Mouse (Mus musculus): ENCODE measurements around the gene Bcor. TPM values are rescaled to one million over a fixed set of nuclear protein-coding genes. Genes with fewer than 3 reads are reported as not detected.

The Bcor gene
- polyA plus RNA-seq, 1 experiment from 2014 or later: 17.5 TPM

GRCm38 (mm10) chrX:12164591-12165529 lies 4.7 kb upstream of the Bcor start:
- H3K27ac ChIP-seq (ENCODE audit: low read depth, low read length): no peak overlapping the region
- no peaks in the 10 kb centered on the region; the same call in 1 of the 2 replicates for H3K27me3 ChIP-seq (replicated peaks; ENCODE audit: control insufficient read depth, insufficient read depth, low read length)
- H3K4me3 ChIP-seq (ENCODE audit: low read depth, low read length): no peak overlapping the region
- WGBS: 53% methylated on average over 11 of the region's 11 CpGs
- ATAC-seq (no peak), DNase-seq (ENCODE audit: low spot score) (no peak)
- H3K4me2 ChIP-seq (ENCODE audit: low read length): no peak overlapping the region
- H3K4me1 ChIP-seq (ENCODE audit: control insufficient read depth, insufficient read depth, low read length): no peaks in the 10 kb centered on the region
- H3K36me3 ChIP-seq (ENCODE audit: control insufficient read depth, insufficient read depth, low read length): no peaks in the 10 kb centered on the region
- no peaks in the 10 kb centered on the region for H3K9me3 ChIP-seq (replicated peaks; ENCODE audit: control insufficient read depth, low read length)
- no peak overlapping the region for H3K9ac ChIP-seq (ENCODE audit: low read length)

GRCm38 (mm10) chrX:12159534-12159881 lies 647 bp downstream of the Bcor start:
- 9% methylated on average over 17 of the region's 19 CpGs for WGBS
- 0 out of 2 replicates have a peak overlapping the region, but pooled peaks have one; percentile 27 for H3K27ac ChIP-seq (ENCODE audit: low read depth, low read length)
- peak; percentile 40 for ATAC-seq
- H3K4me3 ChIP-seq (ENCODE audit: low read depth, low read length): peak overlapping the region; percentile 37
- H3K27me3 ChIP-seq (replicated peaks; ENCODE audit: control insufficient read depth, insufficient read depth, low read length): peaks cover under 1% of the 10 kb centered on the region; the same call in 1 of the 2 replicates
- no peaks in the 10 kb centered on the region for H3K36me3 ChIP-seq (ENCODE audit: control insufficient read depth, insufficient read depth, low read length)
- peak overlapping the region; percentile 59 for H3K4me2 ChIP-seq (ENCODE audit: low read length)
- H3K9ac ChIP-seq (ENCODE audit: low read length): peak overlapping the region; percentile 61
- peaks cover 7% of the 10 kb centered on the region for H3K4me1 ChIP-seq (ENCODE audit: control insufficient read depth, insufficient read depth, low read length)
- no peaks in the 10 kb centered on the region for H3K9me3 ChIP-seq (replicated peaks; ENCODE audit: control insufficient read depth, low read length)
- DNase-seq (ENCODE audit: low spot score): peak; percentile 47

GRCm38 (mm10) chrX:12158821-12159533 lies 1.2 kb downstream of the Bcor start:
- peak overlapping the region; percentile 37 for H3K4me3 ChIP-seq (ENCODE audit: low read depth, low read length)
- H3K27me3 ChIP-seq (replicated peaks; ENCODE audit: control insufficient read depth, insufficient read depth, low read length): peaks cover 6% of the 10 kb centered on the region; the same call in 1 of the 2 replicates
- DNase-seq (ENCODE audit: low spot score): peak; percentile 22
- H3K4me2 ChIP-seq (ENCODE audit: low read length): peak overlapping the region; percentile 59
- peak overlapping the region; percentile 61 for H3K9ac ChIP-seq (ENCODE audit: low read length)
- H3K36me3 ChIP-seq (ENCODE audit: control insufficient read depth, insufficient read depth, low read length): no peaks in the 10 kb centered on the region
- H3K4me1 ChIP-seq (ENCODE audit: control insufficient read depth, insufficient read depth, low read length): peaks cover 7% of the 10 kb centered on the region
- 11% methylated on average over 31 of the region's 31 CpGs for WGBS
- peak overlapping the region; percentile 52; the same call in 1 of the 2 replicates for H3K27ac ChIP-seq (ENCODE audit: low read depth, low read length)
- no peak; the same call in 1 of the 2 replicates for ATAC-seq
- no peaks in the 10 kb centered on the region for H3K9me3 ChIP-seq (replicated peaks; ENCODE audit: control insufficient read depth, low read length)

GRCm38 (mm10) chrX:12158244-12158820 lies 1.8 kb downstream of the Bcor start:
- DNase-seq (ENCODE audit: low spot score) (peak; percentile 72), ATAC-seq (peak; percentile 60)
- peak overlapping the region; percentile 25 for H3K4me3 ChIP-seq (ENCODE audit: low read depth, low read length)
- peaks cover 10% of the 10 kb centered on the region; the same call in 1 of the 2 replicates for H3K27me3 ChIP-seq (replicated peaks; ENCODE audit: control insufficient read depth, insufficient read depth, low read length)
- no peaks in the 10 kb centered on the region for H3K36me3 ChIP-seq (ENCODE audit: control insufficient read depth, insufficient read depth, low read length)
- peak overlapping the region; percentile 40 for H3K9ac ChIP-seq (ENCODE audit: low read length)
- H3K27ac ChIP-seq (ENCODE audit: low read depth, low read length): peak overlapping the region; percentile 52; the same call in 1 of the 2 replicates
- H3K9me3 ChIP-seq (replicated peaks; ENCODE audit: control insufficient read depth, low read length): no peaks in the 10 kb centered on the region
- peak overlapping the region; percentile 59 for H3K4me2 ChIP-seq (ENCODE audit: low read length)
- 15% methylated on average over 42 of the region's 44 CpGs for WGBS
- peaks cover 7% of the 10 kb centered on the region for H3K4me1 ChIP-seq (ENCODE audit: control insufficient read depth, insufficient read depth, low read length)

- Histone ChIP-seq H3K4me1 (ENCODE audit: control insufficient read depth, insufficient read depth, low read length) (peaks cover 7% of the 10 kb centered on the region), H3K36me3 (ENCODE audit: control insufficient read depth, insufficient read depth, low read length) (no peaks in the 10 kb centered on the region), H3K4me2 (ENCODE audit: low read length) (peak overlapping the region; percentile 59; the same call in 1 of the 2 replicates), H3K27ac (ENCODE audit: low read depth, low read length) (0 out of 2 replicates have a peak overlapping the region, but pooled peaks have one; percentile 14), H3K9ac (ENCODE audit: low read length) (0 out of 2 replicates have a peak overlapping the region, but pooled peaks have one; percentile 13), H3K27me3 (replicated peaks; ENCODE audit: control insufficient read depth, insufficient read depth, low read length) (peaks cover 11% of the 10 kb centered on the region; the same call in 1 of the 2 replicates), H3K4me3 (ENCODE audit: low read depth, low read length) (no peak overlapping the region), H3K9me3 (replicated peaks; ENCODE audit: control insufficient read depth, low read length) (no peaks in the 10 kb centered on the region)
- DNase-seq (ENCODE audit: low spot score) (peak; percentile 27), ATAC-seq (no peak)
- 12% methylated on average over 25 of the region's 25 CpGs for WGBS
These were observed 2.7 kb downstream of the Bcor start for GRCm38 (mm10) chrX:12157331-12157930.

- Histone ChIP-seq H3K4me2 (ENCODE audit: low read length) (peak overlapping the region; percentile 48), H3K27me3 (replicated peaks; ENCODE audit: control insufficient read depth, insufficient read depth, low read length) (peaks cover 11% of the 10 kb centered on the region; the same call in 1 of the 2 replicates), H3K9me3 (replicated peaks; ENCODE audit: control insufficient read depth, low read length) (no peaks in the 10 kb centered on the region), H3K4me1 (ENCODE audit: control insufficient read depth, insufficient read depth, low read length) (peaks cover 7% of the 10 kb centered on the region), H3K36me3 (ENCODE audit: control insufficient read depth, insufficient read depth, low read length) (no peaks in the 10 kb centered on the region), H3K4me3 (ENCODE audit: low read depth, low read length) (peak overlapping the region; percentile 18), H3K9ac (ENCODE audit: low read length) (peak overlapping the region; percentile 21; the same call in 1 of the 2 replicates), H3K27ac (ENCODE audit: low read depth, low read length) (no peak overlapping the region)
- DNase-seq (ENCODE audit: low spot score) (peak; percentile 59), ATAC-seq (no peak)
- WGBS: 13% methylated on average over 28 of the region's 30 CpGs
These were observed 4.3 kb downstream of the Bcor start for GRCm38 (mm10) chrX:12155842-12156291.

GRCm38 (mm10) chrX:12155068-12155840 lies 4.9 kb downstream of the Bcor start:
- 19% methylated on average over 28 of the region's 30 CpGs for whole genome bisulfite sequencing

More at GRCm38 (mm10) chrX:12155068-12155840, 4.9 kb downstream of the Bcor start:
- Histone ChIP-seq H3K4me3 (ENCODE audit: low read depth, low read length) (peak overlapping the region; percentile 18), H3K27me3 (replicated peaks; ENCODE audit: control insufficient read depth, insufficient read depth, low read length) (peaks cover 11% of the 10 kb centered on the region; the same call in 1 of the 2 replicates), H3K9ac (ENCODE audit: low read length) (peak overlapping the region; percentile 21; the same call in 1 of the 2 replicates), H3K27ac (ENCODE audit: low read depth, low read length) (no peak overlapping the region), H3K9me3 (replicated peaks; ENCODE audit: control insufficient read depth, low read length) (no peaks in the 10 kb centered on the region), H3K4me2 (ENCODE audit: low read length) (peak overlapping the region; percentile 48), H3K4me1 (ENCODE audit: control insufficient read depth, insufficient read depth, low read length) (peaks cover 7% of the 10 kb centered on the region), H3K36me3 (ENCODE audit: control insufficient read depth, insufficient read depth, low read length) (no peaks in the 10 kb centered on the region)
- no peak for DNase-seq (ENCODE audit: low spot score)
- no peak for ATAC-seq
